Mouse (Mus musculus) myocyte (in vitro differentiated cells): ENCODE data around the gene Gna12.

Source experiments
- CEBPB ChIP-seq: IDR thresholded peaks from 2 replicates; pipeline ENCODE4 v1.6.1; 2011; ENCODE audit warnings: mild to moderate bottlenecking, moderate library complexity; ENCODE audit not compliant: poor library complexity, insufficient read depth, severe bottlenecking
- E2F4 ChIP-seq: IDR thresholded peaks from one replicate; pipeline ENCODE4 v1.6.1; 2011; ENCODE audit warnings: mild to moderate bottlenecking, control low read depth, moderate library complexity; ENCODE audit not compliant: insufficient read depth
- POLR2A ChIP-seq: IDR thresholded peaks from one replicate; pipeline ENCODE4 v1.6.1; 2011; ENCODE audit warnings: low read depth, mild to moderate bottlenecking, control low read depth, moderate library complexity; ENCODE audit not compliant: insufficient read length
- POLR2AphosphoS2 ChIP-seq: IDR thresholded peaks from one replicate; pipeline ENCODE4 v1.6.1; 2011; ENCODE audit warnings: low read depth, control low read depth; ENCODE audit not compliant: insufficient read length
- TCF12 ChIP-seq: IDR thresholded peaks from one replicate; pipeline ENCODE4 v1.6.1; 2011; ENCODE audit warnings: mild to moderate bottlenecking, control low read depth; ENCODE audit not compliant: poor library complexity, insufficient read depth, severe bottlenecking
- USF1 ChIP-seq: IDR thresholded peaks from one replicate; pipeline ENCODE4 v1.6.1; 2011; ENCODE audit warnings: low read depth, mild to moderate bottlenecking, control low read depth, moderate library complexity

GRCm38 (mm10) chr5:140821951-140822350 lies 8.3 kb downstream of the Gna12 start:
- TF ChIP-seq POLR2A (no peak), TCF12 (no peak), CEBPB (no peak), E2F4 (no peak), POLR2AphosphoS2 (no peak), USF1 (no peak)
